In genomic region chr2:75660255-75660948, GRCm38 (mm10) we compare ENCODE assay signal across 7 mouse cellular contexts. TPM values are rescaled to one million over a fixed set of nuclear protein-coding genes. Genes with fewer than 3 reads are reported as not detected.
DNase-seq lines count a peak whose midpoint lies in the region; ATAC-seq lines count a peak whose summit lies in the region.

No protein-coding gene starts in this region.

- H3K36me3 ChIP-seq in megakaryocyte, embryonic 14.5 days (replicated peaks; ENCODE audit: low read length) = peaks cover 51% of the 10 kb centered on the region
- peaks cover 47% of the 10 kb centered on the region for H3K36me3 ChIP-seq in forebrain, embryonic 10.5 days (replicated peaks)
- H3K36me3 ChIP-seq in limb, embryonic 12.5 days = peaks cover 44% of the 10 kb centered on the region
- peaks cover 40% of the 10 kb centered on the region for H3K36me3 ChIP-seq in stomach, embryonic 14.5 days (ENCODE audit: control insufficient read depth, insufficient read depth, low read length)

- H3K27me3 ChIP-seq in megakaryocyte, embryonic 14.5 days (replicated peaks) = no peaks in the 10 kb centered on the region
- H3K27me3 ChIP-seq in forebrain, embryonic 10.5 days (ENCODE audit: poor library complexity, severe bottlenecking) = no peaks in the 10 kb centered on the region
- no peaks in the 10 kb centered on the region for H3K27me3 ChIP-seq in limb, embryonic 12.5 days
- H3K27me3 ChIP-seq in stomach, embryonic 14.5 days (ENCODE audit: control insufficient read depth, insufficient read depth, low read length) = no peaks in the 10 kb centered on the region

- peak overlapping the region; percentile 95 for H3K4me3 ChIP-seq in megakaryocyte, embryonic 14.5 days (replicated peaks)
- H3K4me3 ChIP-seq in forebrain, embryonic 10.5 days = peak overlapping the region; percentile 93
- H3K4me3 ChIP-seq in limb, embryonic 12.5 days (replicated peaks) = peak overlapping the region; percentile 96
- peak overlapping the region; percentile 86 for H3K4me3 ChIP-seq in stomach, embryonic 14.5 days (ENCODE audit: low read depth, low read length)

- no peak for ATAC-seq in megakaryocyte, adult 5-6 weeks (ENCODE audit: poor library complexity, severe bottlenecking)
- no peak for ATAC-seq in limb, embryonic 12.5 days (ENCODE audit: insufficient number of reproducible peaks, insufficient read depth, low FRiP score, low TSS enrichment, low read depth)
- ATAC-seq in stomach, embryonic 14.5 days (ENCODE audit: insufficient number of reproducible peaks, insufficient read depth, low FRiP score, low read depth) = no peak

- peaks cover 31% of the 10 kb centered on the region for H3K4me1 ChIP-seq in megakaryocyte, embryonic 14.5 days
- peaks cover 23% of the 10 kb centered on the region for H3K4me1 ChIP-seq in forebrain, embryonic 10.5 days
- peaks cover 20% of the 10 kb centered on the region for H3K4me1 ChIP-seq in limb, embryonic 12.5 days (replicated peaks)
- H3K4me1 ChIP-seq in stomach, embryonic 14.5 days (ENCODE audit: control insufficient read depth, insufficient read depth, low read length) = peaks cover 13% of the 10 kb centered on the region

- peak overlapping the region; percentile 91 for H3K4me2 ChIP-seq in limb, embryonic 12.5 days
- peak overlapping the region; percentile 92 for H3K4me2 ChIP-seq in stomach, embryonic 14.5 days (replicated peaks; ENCODE audit: low read depth, low read length)

- 7% methylated on average over 15 of the region's 15 CpGs for WGBS in forebrain, embryonic 10.5 days
- 3% methylated on average over 15 of the region's 15 CpGs for WGBS in limb, embryonic 12.5 days
- WGBS in stomach, embryonic 14.5 days = 2% methylated on average over 15 of the region's 15 CpGs

- H3K27ac ChIP-seq in forebrain, embryonic 10.5 days = peak overlapping the region; percentile 100
- peak overlapping the region; percentile 98 for H3K27ac ChIP-seq in limb, embryonic 12.5 days
- peak overlapping the region; percentile 98 for H3K27ac ChIP-seq in stomach, embryonic 14.5 days (ENCODE audit: low read length)

- H3K9me3 ChIP-seq in megakaryocyte, embryonic 14.5 days = no peaks in the 10 kb centered on the region
- no peaks in the 10 kb centered on the region for H3K9me3 ChIP-seq in forebrain, embryonic 10.5 days
- no peaks in the 10 kb centered on the region for H3K9me3 ChIP-seq in limb, embryonic 12.5 days
- no peaks in the 10 kb centered on the region for H3K9me3 ChIP-seq in stomach, embryonic 14.5 days (ENCODE audit: control insufficient read depth, low read depth, low read length)

- no peak for DNase-seq in forebrain, embryonic 10.5 days (ENCODE audit: extremely low spot score, low spot score)
- no peak for DNase-seq in thymus, postnatal 4 days
- DNase-seq in layer of hippocampus, postnatal 25 days (ENCODE audit: extremely low spot score in 1 of 2, low spot score in 1 of 2) = no peak

- peak overlapping the region; percentile 99 for H3K9ac ChIP-seq in limb, embryonic 12.5 days (replicated peaks)
- H3K9ac ChIP-seq in stomach, embryonic 14.5 days (replicated peaks; ENCODE audit: low read depth, low read length) = peak overlapping the region; percentile 95

RNA-seq across cellular contexts. Expression of gene Hnrnpa3, which starts 1.3 kb away (rescaled TPM):
- 28.2 and 136 TPM in 2 replicates for polyA plus RNA-seq in megakaryocyte, embryonic 14.5 days (2012; ENCODE audit: insufficient read depth, low replicate concordance)
- total RNA-seq in megakaryocyte, adult 5-6 weeks (2015) = 596 and 620 TPM in 2 replicates
- 223 and 241 TPM in 2 replicates for total RNA-seq in megakaryocyte, adult 5-6 weeks (2017)
- polyA plus RNA-seq in forebrain, embryonic 10.5 days (2016; fragmentation: Nextera tagmentation; extraction: Ambion mirVana) = 405 and 428 TPM in 2 replicates
- polyA plus RNA-seq in limb, embryonic 12.5 days (2016; fragmentation: Nextera tagmentation; extraction: Ambion mirVana) = 393 and 427 TPM in 2 replicates
- polyA plus RNA-seq in stomach, embryonic 14.5 days (2014; fragmentation: Nextera tagmentation; extraction: Ambion mirVana) = 247 and 253 TPM in 2 replicates
- total RNA-seq in layer of hippocampus, postnatal 25 days (2021) = 100 to 1,000 TPM; 273 to 314 TPM

RNA-seq across cellular contexts. Expression of gene Nfe2l2, which starts 44.0 kb away (rescaled TPM):
- polyA plus RNA-seq in megakaryocyte, embryonic 14.5 days (2012; ENCODE audit: insufficient read depth, low replicate concordance) = 11.9 and 34.2 TPM in 2 replicates
- total RNA-seq in megakaryocyte, adult 5-6 weeks (2015) = 148 TPM in 2 replicates
- total RNA-seq in megakaryocyte, adult 5-6 weeks (2017) = 81.2 and 94.4 TPM in 2 replicates
- polyA plus RNA-seq in forebrain, embryonic 10.5 days (2016; fragmentation: Nextera tagmentation; extraction: Ambion mirVana) = 23.8 and 26.5 TPM in 2 replicates
- 31.3 and 31.8 TPM in 2 replicates for polyA plus RNA-seq in limb, embryonic 12.5 days (2016; fragmentation: Nextera tagmentation; extraction: Ambion mirVana)
- polyA plus RNA-seq in stomach, embryonic 14.5 days (2014; fragmentation: Nextera tagmentation; extraction: Ambion mirVana) = 88.4 and 92.8 TPM in 2 replicates
- 10 to 100 TPM; 12.1 to 12.3 TPM for total RNA-seq in layer of hippocampus, postnatal 25 days (2021)
